Mouse (Mus musculus) myocyte (in vitro differentiated cells): ENCODE measurements around the gene Serpina9.

ENCODE experiments used
- CEBPB ChIP-seq: IDR thresholded peaks from 2 replicates; pipeline ENCODE4 v1.6.1; 2011; ENCODE audit warnings: mild to moderate bottlenecking, moderate library complexity; ENCODE audit not compliant: poor library complexity, insufficient read depth, severe bottlenecking
- E2F4 ChIP-seq: IDR thresholded peaks from one replicate; pipeline ENCODE4 v1.6.1; 2011; ENCODE audit warnings: mild to moderate bottlenecking, control low read depth, moderate library complexity; ENCODE audit not compliant: insufficient read depth
- MAX ChIP-seq: IDR thresholded peaks from one replicate; pipeline ENCODE4 v1.6.1; 2011; ENCODE audit warnings: low read depth, mild to moderate bottlenecking, control low read depth
- MYOD1 ChIP-seq, 3 experiments: IDR thresholded peaks; one replicate each; pipeline ENCODE4 v1.6.1; 2011; ENCODE audit warnings: control low read depth in 2 of 3, low read depth in 2 of 3, mild to moderate bottlenecking in 2 of 3, moderate library complexity in 1 of 3; ENCODE audit not compliant: insufficient read length in 2 of 3, control insufficient read depth in 1 of 3
- MYOG ChIP-seq, 3 experiments: IDR thresholded peaks; one replicate each; pipeline ENCODE4 v1.6.1; 2011; ENCODE audit warnings: control low read depth in 2 of 3, low read depth in 2 of 3, mild to moderate bottlenecking in 2 of 3; ENCODE audit not compliant: insufficient read length in 2 of 3, control insufficient read depth in 1 of 3, insufficient read depth in 1 of 3
- POLR2A ChIP-seq: IDR thresholded peaks from one replicate; pipeline ENCODE4 v1.6.1; 2011; ENCODE audit warnings: low read depth, mild to moderate bottlenecking, control low read depth, moderate library complexity; ENCODE audit not compliant: insufficient read length
- POLR2AphosphoS2 ChIP-seq: IDR thresholded peaks from one replicate; pipeline ENCODE4 v1.6.1; 2011; ENCODE audit warnings: low read depth, control low read depth; ENCODE audit not compliant: insufficient read length
- REST ChIP-seq: IDR thresholded peaks from one replicate; pipeline ENCODE4 v1.6.1; 2011; ENCODE audit warnings: mild to moderate bottlenecking, control low read depth, moderate library complexity; ENCODE audit not compliant: insufficient read depth, insufficient read length
- TCF12 ChIP-seq: IDR thresholded peaks from one replicate; pipeline ENCODE4 v1.6.1; 2011; ENCODE audit warnings: mild to moderate bottlenecking, control low read depth; ENCODE audit not compliant: poor library complexity, insufficient read depth, severe bottlenecking
- TCF3 ChIP-seq: IDR thresholded peaks from one replicate; pipeline ENCODE4 v1.6.1; 2011; ENCODE audit warnings: low read depth, control low read depth; ENCODE audit not compliant: insufficient read length
- USF1 ChIP-seq: IDR thresholded peaks from one replicate; pipeline ENCODE4 v1.6.1; 2011; ENCODE audit warnings: low read depth, mild to moderate bottlenecking, control low read depth, moderate library complexity

DNA sequence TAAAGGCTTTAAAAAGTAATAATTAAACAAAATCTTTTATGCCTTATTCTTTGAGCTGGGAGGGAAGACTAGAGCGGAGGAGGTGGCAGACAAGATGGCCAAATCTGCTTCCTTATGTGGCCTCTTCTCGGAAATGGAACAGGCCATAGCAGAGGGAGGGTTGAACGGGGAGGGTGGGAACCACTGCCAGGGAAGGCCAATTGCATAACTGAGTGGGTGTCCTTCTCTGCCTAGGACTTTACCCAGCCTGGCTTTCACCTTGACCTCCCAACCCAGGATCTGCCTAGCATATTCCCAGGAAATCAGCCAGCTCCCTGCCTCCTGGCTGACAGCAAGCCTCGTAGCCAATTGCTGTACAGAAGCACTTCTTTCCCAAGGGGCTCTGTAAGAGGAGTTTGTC, 50.3 kb downstream of the Serpina9 start:
- no peak for TF ChIP-seq POLR2A
- no peak for TF ChIP-seq REST
- no peak for TF ChIP-seq MAX
- no peak for TF ChIP-seq MYOD1 (IDR thresholded peaks at IDR 0.05; ENCODE audit: control insufficient read depth in 1 of 3, insufficient read length in 2 of 3, low read depth in 2 of 3)
- TF ChIP-seq POLR2AphosphoS2 = no peak
- no peak for TF ChIP-seq E2F4
- TF ChIP-seq TCF12 = no peak
- TF ChIP-seq USF1 = no peak
- TF ChIP-seq CEBPB = no peak
- no peak for TF ChIP-seq MYOG (IDR thresholded peaks at IDR 0.05; ENCODE audit: control insufficient read depth in 1 of 3, insufficient read depth in 1 of 3, insufficient read length in 2 of 3, low read depth in 2 of 3)
- no peak for TF ChIP-seq TCF3
